Mouse (Mus musculus) myocyte (in vitro differentiated cells): ENCODE results near the gene Mvd. TPM values are rescaled to one million over a fixed set of nuclear protein-coding genes. Genes with fewer than 3 reads are reported as not detected.

Experiments
- H3K27me3 ChIP-seq: one replicate; pipeline ENCODE4 v1.6.1; 2011; ENCODE audit not compliant: control insufficient read depth, insufficient read depth, insufficient read length
- H3K36me3 ChIP-seq: one replicate; pipeline ENCODE4 v1.6.1; 2011; ENCODE audit not compliant: control insufficient read depth, insufficient read depth
- H3K4me2 ChIP-seq: one replicate; pipeline ENCODE4 v1.6.1; 2011; ENCODE audit warnings: low read depth, control low read depth
- H3K4me3 ChIP-seq: one replicate; pipeline ENCODE4 v1.5.1; 2011; ENCODE audit warnings: mild to moderate bottlenecking, control low read depth, moderate library complexity
- H3K79me2 ChIP-seq: one replicate; pipeline ENCODE4 v1.6.1; 2011; ENCODE audit not compliant: control insufficient read depth, insufficient read depth
- H3ac ChIP-seq: one replicate; pipeline ENCODE4 v1.6.1; 2011; ENCODE audit not compliant: control insufficient read depth, insufficient read length
- CEBPB ChIP-seq: IDR thresholded peaks from 2 replicates; pipeline ENCODE4 v1.6.1; 2011; ENCODE audit warnings: mild to moderate bottlenecking, moderate library complexity; ENCODE audit not compliant: poor library complexity, insufficient read depth, severe bottlenecking
- E2F4 ChIP-seq: IDR thresholded peaks from one replicate; pipeline ENCODE4 v1.6.1; 2011; ENCODE audit warnings: mild to moderate bottlenecking, control low read depth, moderate library complexity; ENCODE audit not compliant: insufficient read depth
- MAX ChIP-seq: IDR thresholded peaks from one replicate; pipeline ENCODE4 v1.6.1; 2011; ENCODE audit warnings: low read depth, mild to moderate bottlenecking, control low read depth
- MYOD1 ChIP-seq, 3 experiments: IDR thresholded peaks; one replicate each; pipeline ENCODE4 v1.6.1; 2011; ENCODE audit warnings: control low read depth in 2 of 3, low read depth in 2 of 3, mild to moderate bottlenecking in 2 of 3, moderate library complexity in 1 of 3; ENCODE audit not compliant: insufficient read length in 2 of 3, control insufficient read depth in 1 of 3
- MYOG ChIP-seq, 3 experiments: IDR thresholded peaks; one replicate each; pipeline ENCODE4 v1.6.1; 2011; ENCODE audit warnings: control low read depth in 2 of 3, low read depth in 2 of 3, mild to moderate bottlenecking in 2 of 3; ENCODE audit not compliant: insufficient read length in 2 of 3, control insufficient read depth in 1 of 3, insufficient read depth in 1 of 3
- POLR2A ChIP-seq: IDR thresholded peaks from one replicate; pipeline ENCODE4 v1.6.1; 2011; ENCODE audit warnings: low read depth, mild to moderate bottlenecking, control low read depth, moderate library complexity; ENCODE audit not compliant: insufficient read length
- POLR2AphosphoS2 ChIP-seq: IDR thresholded peaks from one replicate; pipeline ENCODE4 v1.6.1; 2011; ENCODE audit warnings: low read depth, control low read depth; ENCODE audit not compliant: insufficient read length
- REST ChIP-seq: IDR thresholded peaks from one replicate; pipeline ENCODE4 v1.6.1; 2011; ENCODE audit warnings: mild to moderate bottlenecking, control low read depth, moderate library complexity; ENCODE audit not compliant: insufficient read depth, insufficient read length
- SRF ChIP-seq: IDR thresholded peaks from one replicate; pipeline ENCODE4 v1.6.1; 2011; ENCODE audit warnings: low read depth; ENCODE audit not compliant: control insufficient read depth, insufficient read length
- TCF12 ChIP-seq: IDR thresholded peaks from one replicate; pipeline ENCODE4 v1.6.1; 2011; ENCODE audit warnings: mild to moderate bottlenecking, control low read depth; ENCODE audit not compliant: poor library complexity, insufficient read depth, severe bottlenecking
- TCF3 ChIP-seq: IDR thresholded peaks from one replicate; pipeline ENCODE4 v1.6.1; 2011; ENCODE audit warnings: low read depth, control low read depth; ENCODE audit not compliant: insufficient read length
- USF1 ChIP-seq: IDR thresholded peaks from one replicate; pipeline ENCODE4 v1.6.1; 2011; ENCODE audit warnings: low read depth, mild to moderate bottlenecking, control low read depth, moderate library complexity
- polyA plus RNA-seq: library from polyadenylated mRNA; unstranded; fragments of >200 nt; fragmentation: generic; extraction: Trizol; gene quantifications from one replicate; pipeline ENCODE4 v1.2.1, GENCODE M21; 2012; ENCODE audit warnings: missing spikeins

Gene Mvd
- polyA plus RNA-seq, 1 experiment, result 85.3 TPM

GRCm38 (mm10) chr8:122433269-122433905 lies 9.8 kb downstream of the Mvd start:
- TF ChIP-seq MYOG (IDR thresholded peaks at IDR 0.05; ENCODE audit: control insufficient read depth in 1 of 3, insufficient read depth in 1 of 3, insufficient read length in 2 of 3, low read depth in 2 of 3) (no peak), REST (no peak), MAX (no peak), TCF3 (no peak), POLR2AphosphoS2 (no peak), TCF12 (no peak), CEBPB (no peak), USF1 (no peak), MYOD1 (IDR thresholded peaks at IDR 0.05; ENCODE audit: control insufficient read depth in 1 of 3, insufficient read length in 2 of 3, low read depth in 2 of 3) (no peak), E2F4 (no peak), POLR2A (no peak), SRF (no peak)
- peaks cover 14% of the 10 kb centered on the region for H3K36me3 ChIP-seq
- no peak overlapping the region for H3ac ChIP-seq
- no peak overlapping the region for H3K4me2 ChIP-seq
- no peaks in the 10 kb centered on the region for H3K79me2 ChIP-seq
- H3K4me3 ChIP-seq, result no peak overlapping the region
- no peaks in the 10 kb centered on the region for H3K27me3 ChIP-seq

- Histone ChIP-seq H3K4me2 (no peak within 1 kb of the TSS), H3ac (no peak within 1 kb of the TSS), H3K36me3 (peaks cover 14% of the 10 kb centered on the region), H3K4me3 (no peak within 1 kb of the TSS), H3K79me2 (no peaks in the 10 kb centered on the region), H3K27me3 (no peaks in the 10 kb centered on the region)
- TF ChIP-seq USF1, result no peak
- TF ChIP-seq POLR2AphosphoS2, result peak; percentile 47
Observed at GRCm38 (mm10) chr8:122432443-122433268, 10.6 kb downstream of the Mvd start, which contains the start of gene Cyba. Gene Cyba (minus strand): TSS chr8:122432930.

- no peaks in the 10 kb centered on the region for H3K27me3 ChIP-seq
- no peak for TF ChIP-seq TCF12
- TF ChIP-seq MYOD1 (IDR thresholded peaks at IDR 0.05; ENCODE audit: control insufficient read depth in 1 of 3, insufficient read length in 2 of 3, low read depth in 2 of 3), result no peak
- TF ChIP-seq SRF, result no peak
- no peak for TF ChIP-seq E2F4
- TF ChIP-seq USF1, result no peak
- no peak for TF ChIP-seq CEBPB
- no peak for TF ChIP-seq POLR2AphosphoS2
- TF ChIP-seq TCF3, result no peak
- no peak for TF ChIP-seq MYOG (IDR thresholded peaks at IDR 0.05; ENCODE audit: control insufficient read depth in 1 of 3, insufficient read depth in 1 of 3, insufficient read length in 2 of 3, low read depth in 2 of 3)
- TF ChIP-seq MAX, result no peak
- no peak for TF ChIP-seq POLR2A
- TF ChIP-seq REST, result no peak
- H3K36me3 ChIP-seq, result peaks cover 14% of the 10 kb centered on the region
- no peak overlapping the region for H3K4me3 ChIP-seq
- H3K79me2 ChIP-seq, result no peaks in the 10 kb centered on the region
- H3K4me2 ChIP-seq, result no peak overlapping the region
- no peak overlapping the region for H3ac ChIP-seq
Observed at GRCm38 (mm10) chr8:122431694-122432442, 11.4 kb downstream of the Mvd start.

GRCm38 (mm10) chr8:122430646-122431045 lies 12.6 kb downstream of the Mvd start:
- Histone ChIP-seq H3K36me3 (peaks cover 5% of the 10 kb centered on the region), H3K4me2 (no peak overlapping the region), H3K27me3 (no peaks in the 10 kb centered on the region), H3ac (no peak overlapping the region), H3K79me2 (no peaks in the 10 kb centered on the region), H3K4me3 (no peak overlapping the region)
- TF ChIP-seq POLR2A, result no peak
- no peak for TF ChIP-seq REST
- no peak for TF ChIP-seq MYOD1 (IDR thresholded peaks at IDR 0.05; ENCODE audit: control insufficient read depth in 1 of 3, insufficient read length in 2 of 3, low read depth in 2 of 3)
